Mouse (Mus musculus) ES-E14 (cell line): ENCODE measurements around the gene Hras.

Experiments used
- HCFC1 ChIP-seq: IDR thresholded peaks from 2 replicates; pipeline ENCODE4 v1.6.1; 2012; ENCODE audit warnings: low read length, inconsistent platforms, borderline replicate concordance; ENCODE audit not compliant: insufficient read depth
- ZC3H11A ChIP-seq: IDR thresholded peaks from 2 replicates; pipeline ENCODE4 v1.6.1; 2012; ENCODE audit warnings: low read depth, mild to moderate bottlenecking, inconsistent platforms, low read length, borderline replicate concordance
- ZNF384 ChIP-seq: IDR thresholded peaks from 2 replicates; pipeline ENCODE4 v1.6.1; 2012; ENCODE audit warnings: low read depth, low read length, inconsistent platforms

- no peak for TF ChIP-seq ZNF384
- TF ChIP-seq HCFC1 = no peak
- TF ChIP-seq ZC3H11A = no peak
Measured at GRCm38 (mm10) chr7:141169300-141169699, 24.5 kb downstream of the Hras start.
